8 mouse cellular contexts compared by ENCODE assay signal in the genomic region with DNA sequence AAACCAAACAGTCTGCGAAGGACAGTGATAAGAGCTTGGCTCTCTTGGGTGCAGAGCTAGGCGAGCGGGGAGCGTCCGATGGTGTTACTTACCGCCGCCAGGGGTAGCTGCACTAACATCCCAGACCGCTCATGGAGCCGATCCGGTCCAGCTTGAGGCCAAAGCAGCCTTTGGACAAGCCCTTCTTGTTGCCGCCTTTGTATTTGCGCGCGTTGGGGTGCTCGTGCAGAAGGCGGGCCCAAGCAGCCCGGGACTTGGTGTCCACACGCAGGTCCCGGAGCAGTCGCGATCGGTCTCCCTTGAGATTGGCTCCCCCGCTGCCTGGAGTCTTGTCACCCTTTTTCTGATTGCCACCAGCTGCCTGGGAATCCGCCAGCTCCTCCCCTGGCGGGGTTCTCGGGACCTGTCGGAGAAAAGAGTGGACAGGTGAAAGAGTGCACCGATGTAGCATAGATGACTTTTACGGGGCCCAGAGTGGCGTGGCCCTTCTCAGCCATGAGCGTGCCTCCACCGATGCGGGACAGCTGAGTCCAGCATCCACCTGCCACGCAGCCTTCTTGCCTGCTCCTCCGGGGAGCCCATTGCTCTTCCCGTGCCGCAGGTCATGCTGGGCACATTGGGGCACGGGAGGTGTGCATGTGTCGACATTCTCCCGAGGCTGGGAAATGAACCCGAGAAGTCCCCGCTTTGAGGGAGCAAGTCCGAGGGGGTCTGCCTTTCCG. TPM values are rescaled to one million over a fixed set of nuclear protein-coding genes. Genes with fewer than 3 reads are reported as not detected.
DNase-seq lines count a peak whose midpoint lies in the region; ATAC-seq and TF ChIP-seq lines count a peak whose summit lies in the region.

No protein-coding gene starts in this region.

- H3K27ac ChIP-seq in cerebellum, adult 2 months (ENCODE audit: insufficient read depth, low read length), result no peak overlapping the region
- no peak overlapping the region for H3K27ac ChIP-seq in forebrain, embryonic 16.5 days (ENCODE audit: low read length)
- H3K27ac ChIP-seq in liver, embryonic 13.5 days, result no peak overlapping the region
- peak overlapping the region; percentile 70; the same call in 1 of the 2 replicates for H3K27ac ChIP-seq in neural tube, embryonic 13.5 days (replicated peaks)

- no peaks in the 10 kb centered on the region for H3K9me3 ChIP-seq in forebrain, embryonic 16.5 days (ENCODE audit: control insufficient read depth, low read length)
- H3K9me3 ChIP-seq in liver, embryonic 13.5 days (replicated peaks), result no peaks in the 10 kb centered on the region
- H3K9me3 ChIP-seq in neural tube, embryonic 13.5 days, result no peaks in the 10 kb centered on the region

- H3K4me1 ChIP-seq in cerebellum, adult 2 months (ENCODE audit: control insufficient read depth, insufficient read depth, low read length), result no peaks in the 10 kb centered on the region
- H3K4me1 ChIP-seq in forebrain, embryonic 16.5 days (replicated peaks; ENCODE audit: control insufficient read depth, insufficient read depth, low read length), result peaks cover 13% of the 10 kb centered on the region
- H3K4me1 ChIP-seq in liver, embryonic 13.5 days (replicated peaks), result peaks cover 14% of the 10 kb centered on the region
- peaks cover 20% of the 10 kb centered on the region for H3K4me1 ChIP-seq in neural tube, embryonic 13.5 days (replicated peaks)

- WGBS in cerebellum, adult 2 months, result under 1% methylated on average over 44 of the region's 44 CpGs
- 1% methylated on average over 44 of the region's 44 CpGs for WGBS in forebrain, embryonic 16.5 days
- WGBS in liver, embryonic 13.5 days (ENCODE audit: insufficient replicate concordance), result 1% methylated on average over 44 of the region's 44 CpGs
- under 1% methylated on average over 44 of the region's 44 CpGs for WGBS in neural tube, embryonic 13.5 days

- no peaks in the 10 kb centered on the region for H3K36me3 ChIP-seq in forebrain, embryonic 16.5 days (ENCODE audit: control insufficient read depth, insufficient read depth)
- H3K36me3 ChIP-seq in liver, embryonic 13.5 days, result no peaks in the 10 kb centered on the region
- no peaks in the 10 kb centered on the region for H3K36me3 ChIP-seq in neural tube, embryonic 13.5 days

- TF ChIP-seq CTCF in cerebellum, adult 2 months (IDR thresholded peaks at IDR 0.05; ENCODE audit: borderline replicate concordance, insufficient read depth, low read depth, low read length), result peak; percentile 79

- DNase-seq in Muller cell, postnatal 12 days (ENCODE audit: inconsistent ontology term), result peak; percentile 74
- peak; percentile 71 to 73 for DNase-seq in cerebellum, adult 2 months
- DNase-seq in heart, postnatal 14 days, result peak; percentile 71 to 77
- peak; percentile 81 to 87 for DNase-seq in kidney, postnatal 36 days
- no peak for DNase-seq in liver, embryonic 13.5 days
- DNase-seq in thymus, postnatal 25 days, result peak; percentile 6

- H3K4me2 ChIP-seq in forebrain, embryonic 16.5 days (ENCODE audit: low read length), result peak overlapping the region; percentile 99
- H3K4me2 ChIP-seq in liver, embryonic 13.5 days, result peak overlapping the region; percentile 71
- peak overlapping the region; percentile 97 for H3K4me2 ChIP-seq in neural tube, embryonic 13.5 days

- H3K27me3 ChIP-seq in cerebellum, adult 2 months (ENCODE audit: control insufficient read depth, insufficient read depth, low read length), result no peaks in the 10 kb centered on the region
- 0 out of 2 replicates have a peak, but pooled peaks cover 2% of the 10 kb centered on the region for H3K27me3 ChIP-seq in forebrain, embryonic 16.5 days (replicated peaks; ENCODE audit: control insufficient read depth, insufficient read depth, low read length)
- H3K27me3 ChIP-seq in liver, embryonic 13.5 days, result peaks cover 80% of the 10 kb centered on the region
- peaks cover 34% of the 10 kb centered on the region for H3K27me3 ChIP-seq in neural tube, embryonic 13.5 days

- ATAC-seq in forebrain, embryonic 16.5 days, result peak; percentile 61
- ATAC-seq in liver, embryonic 13.5 days (ENCODE audit: low read depth), result peak; percentile 62
- ATAC-seq in neural tube, embryonic 13.5 days (ENCODE audit: low read depth), result peak; percentile 71

- H3K9ac ChIP-seq in forebrain, embryonic 16.5 days (replicated peaks; ENCODE audit: low read depth, low read length), result peak overlapping the region; percentile 67
- H3K9ac ChIP-seq in liver, embryonic 13.5 days, result no peak overlapping the region
- peak overlapping the region; percentile 79 for H3K9ac ChIP-seq in neural tube, embryonic 13.5 days

- H3K4me3 ChIP-seq in cerebellum, adult 2 months (replicated peaks; ENCODE audit: insufficient read depth, low read depth, low read length), result peak overlapping the region; percentile 51
- H3K4me3 ChIP-seq in forebrain, embryonic 16.5 days (replicated peaks; ENCODE audit: low read length), result peak overlapping the region; percentile 68
- H3K4me3 ChIP-seq in liver, embryonic 13.5 days (replicated peaks), result peak overlapping the region; percentile 48
- peak overlapping the region; percentile 62 for H3K4me3 ChIP-seq in neural tube, embryonic 13.5 days

- intact Hi-C loops in heart, postnatal 14 days (cut with DNase I), result loop anchor here (1.0 kb wide), 2 partner anchors 299 to 372 kb away; no protein-coding TSS in a partner anchor

- no peak for TF ChIP-seq POLR2A in cerebellum, adult 2 months (IDR thresholded peaks at IDR 0.05; ENCODE audit: borderline replicate concordance, insufficient read depth, low read length)

RNA-seq across cellular contexts. Expression of a gene that starts 0.7 kb away (rescaled TPM):
- polyA plus RNA-seq in cerebellum, adult 2 months (2012; rRNA removed), result 18.7 and 21.1 TPM in 2 replicates
- 3.7 and 5.2 TPM in 2 replicates for polyA plus RNA-seq in forebrain, embryonic 16.5 days (2015; fragmentation: Nextera tagmentation; extraction: Ambion mirVana)
- total RNA-seq in heart, postnatal 14 days (2021), result under 1 TPM; 0.62 to 0.63 TPM
- polyA plus RNA-seq in liver, embryonic 13.5 days (2015; fragmentation: Nextera tagmentation; extraction: Ambion mirVana), result not detected in 2 replicates
- polyA plus RNA-seq in neural tube, embryonic 13.5 days (2015; fragmentation: Nextera tagmentation; extraction: Ambion mirVana), result 12.7 and 14.7 TPM in 2 replicates

RNA-seq across cellular contexts. Expression of a gene that starts 33.9 kb away (rescaled TPM):
- polyA plus RNA-seq in cerebellum, adult 2 months (2012; rRNA removed), result 22.3 and 22.6 TPM in 2 replicates
- polyA plus RNA-seq in forebrain, embryonic 16.5 days (2015; fragmentation: Nextera tagmentation; extraction: Ambion mirVana), result 38.5 and 43.2 TPM in 2 replicates
- 10 to 100 TPM; 11.8 to 12.2 TPM for total RNA-seq in heart, postnatal 14 days (2021)
- 8.8 and 11.1 TPM in 2 replicates for polyA plus RNA-seq in liver, embryonic 13.5 days (2015; fragmentation: Nextera tagmentation; extraction: Ambion mirVana)
- 35.5 and 40.8 TPM in 2 replicates for polyA plus RNA-seq in neural tube, embryonic 13.5 days (2015; fragmentation: Nextera tagmentation; extraction: Ambion mirVana)
